Mouse (Mus musculus) lung, adult 2 months (tissue): Measurements from ENCODE around the gene R3hdm1. TPM values are rescaled to one million over a fixed set of nuclear protein-coding genes. Genes with fewer than 3 reads are reported as not detected.
"Not testable (repeated sequence)": the region's sequence is repeated elsewhere in the genome, so short reads cannot be mapped to it uniquely, and the experiment has no call there.

Source experiments
- DNase-seq: peaks from one replicate; pipeline ENCODE4 v3.0.0; 2022
- H3K4me1 ChIP-seq: fragments of 200-500 bp; 2 replicates; pipeline ENCODE4 v1.6.1; 2011; ENCODE audit warnings: low read length; ENCODE audit not compliant: control insufficient read depth, insufficient read depth
- H3K4me3 ChIP-seq: fragments of 200-500 bp; replicated peaks from 2 replicates; pipeline ENCODE3; 2011; ENCODE audit warnings: low read depth, mild to moderate bottlenecking, control low read depth, low read length; ENCODE audit errors: extremely low read depth
- CTCF ChIP-seq: fragments of 200-500 bp; IDR thresholded peaks from 2 replicates; pipeline ENCODE4 v1.5.1; 2011; ENCODE audit warnings: mild to moderate bottlenecking, low read length, control low read depth; ENCODE audit not compliant: insufficient read depth
- POLR2A ChIP-seq: fragments of 200-500 bp; IDR thresholded peaks from 2 replicates; pipeline ENCODE4 v1.6.1; 2011; ENCODE audit warnings: low read depth, mild to moderate bottlenecking, control low read depth, low read length, borderline replicate concordance; ENCODE audit errors: extremely low read depth
- WGBS: fragments of 180-500 bp; shearing (Covaris S2); methylation state at CpG from one replicate; pipeline ENCODE4 v1.1.7; 2018; 5-methylcytosine and 5-hydroxymethylcytosine counted together
- polyA plus RNA-seq: library from polyadenylated mRNA; depleted of rRNA; stranded (reverse); fragments of >200 nt; gene quantifications from 2 replicates; pipeline ENCODE4 v1.2.3, GENCODE M21; 2012

Gene R3hdm1
- polyA plus RNA-seq, 1 experiment, result 34.2 TPM

GRCm38 (mm10) chr1:128103520-128104088 lies 503 bp downstream of the R3hdm1 start:
- Histone ChIP-seq H3K4me3 (peak overlapping the region; percentile 92), H3K4me1 (no peaks in the 10 kb centered on the region)
- WGBS, result under 1% methylated on average over 47 of the region's 47 CpGs
- no peak for DNase-seq
- TF ChIP-seq POLR2A (no peak), CTCF (no peak)

DNA sequence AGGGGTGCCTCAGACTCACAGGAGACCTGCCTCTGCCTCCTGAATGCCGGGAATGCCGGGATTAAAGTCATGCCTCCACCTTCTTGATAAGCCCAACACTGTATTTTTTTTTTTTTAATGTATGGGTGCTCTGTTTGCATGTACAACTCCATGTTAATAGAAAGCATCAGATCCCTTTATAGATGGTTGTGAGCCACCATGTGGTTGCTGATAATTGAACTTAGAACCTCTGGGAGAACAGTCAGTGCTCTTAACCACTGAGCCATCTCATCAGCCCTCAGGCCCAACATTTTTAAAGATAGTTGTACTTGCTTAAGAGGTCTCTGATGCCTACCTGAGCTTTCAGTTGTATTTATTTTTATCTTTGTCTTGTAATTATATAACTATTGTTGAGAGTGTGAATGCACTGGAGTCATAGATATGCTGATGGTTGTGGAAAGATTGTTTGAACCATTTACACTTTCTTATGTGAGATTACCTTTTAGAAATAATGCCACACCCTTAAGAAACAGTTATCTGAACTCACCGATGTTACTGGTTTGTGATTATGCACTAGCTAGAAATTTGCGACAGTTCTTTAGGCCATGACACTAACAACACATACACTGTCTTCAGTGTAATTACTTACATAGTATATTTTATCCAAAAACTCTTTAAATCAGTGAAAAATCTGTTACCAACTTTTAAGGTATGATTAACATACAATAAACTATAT lies 18.0 kb downstream of the R3hdm1 start:
- TF ChIP-seq POLR2A, result no peak
- no peak for TF ChIP-seq CTCF

GRCm38 (mm10) chr1:128136222-128136621 lies 33.1 kb downstream of the R3hdm1 start:
- DNase-seq, H3K4me3 ChIP-seq, H3K4me1 ChIP-seq: not testable (repeated sequence)

More for the DNA sequence above, 18.0 kb downstream of the R3hdm1 start:
- Histone ChIP-seq H3K4me1 (no peaks in the 10 kb centered on the region), H3K4me3 (no peak overlapping the region)
- WGBS, result 92% methylated on average over 4 of the region's 4 CpGs
- no peak for DNase-seq

GRCm38 (mm10) chr1:128141039-128141438 lies 37.9 kb downstream of the R3hdm1 start:
- no peak for DNase-seq
- Histone ChIP-seq H3K4me3 (no peak overlapping the region), H3K4me1 (no peaks in the 10 kb centered on the region)
- TF ChIP-seq POLR2A (no peak), CTCF (no peak)

- DNase-seq, result no peak
- no peak overlapping the region for H3K4me3 ChIP-seq
- H3K4me1 ChIP-seq, result no peaks in the 10 kb centered on the region
- TF ChIP-seq CTCF (no peak), POLR2A (no peak)
Measured at GRCm38 (mm10) chr1:128141737-128142136, 38.6 kb downstream of the R3hdm1 start.

GRCm38 (mm10) chr1:128166956-128167355 lies 63.9 kb downstream of the R3hdm1 start:
- DNase-seq, result no peak
- no peaks in the 10 kb centered on the region for H3K4me1 ChIP-seq
- 79% methylated on average over 1 of the region's 1 CpGs for WGBS

DNA sequence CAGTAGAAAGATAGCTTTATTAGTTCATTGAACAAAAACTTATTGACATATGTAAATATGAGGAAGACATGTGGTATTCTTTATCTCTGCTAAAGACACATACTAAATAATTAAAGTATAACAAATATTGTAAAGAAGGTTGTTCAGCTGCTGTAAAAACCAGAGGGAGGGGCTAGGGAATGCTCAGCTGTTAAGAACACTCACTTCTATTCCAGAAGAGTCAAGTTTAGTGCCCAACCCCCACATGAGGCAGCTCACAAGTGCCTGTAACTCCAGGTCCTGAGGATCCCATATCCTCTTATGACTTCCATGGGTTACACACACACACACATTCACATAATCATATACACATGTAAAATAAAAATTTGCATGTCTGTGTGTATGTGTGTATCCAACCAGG lies 67.0 kb downstream of the R3hdm1 start:
- DNase-seq, result no peak
- Histone ChIP-seq H3K4me3 (no peak overlapping the region), H3K4me1 (no peaks in the 10 kb centered on the region)
- TF ChIP-seq POLR2A (no peak), CTCF (no peak)

More at GRCm38 (mm10) chr1:128166956-128167355, 63.9 kb downstream of the R3hdm1 start:
- no peak overlapping the region for H3K4me3 ChIP-seq
- TF ChIP-seq POLR2A (no peak), CTCF (no peak)

- TF ChIP-seq POLR2A (no peak), CTCF (no peak)
- H3K4me3 ChIP-seq, result no peak overlapping the region
- WGBS, result 48% methylated on average over 2 of the region's 2 CpGs
- DNase-seq, result no peak
- no peaks in the 10 kb centered on the region for H3K4me1 ChIP-seq
Measured at GRCm38 (mm10) chr1:128191426-128191825, 88.3 kb downstream of the R3hdm1 start.

DNA sequence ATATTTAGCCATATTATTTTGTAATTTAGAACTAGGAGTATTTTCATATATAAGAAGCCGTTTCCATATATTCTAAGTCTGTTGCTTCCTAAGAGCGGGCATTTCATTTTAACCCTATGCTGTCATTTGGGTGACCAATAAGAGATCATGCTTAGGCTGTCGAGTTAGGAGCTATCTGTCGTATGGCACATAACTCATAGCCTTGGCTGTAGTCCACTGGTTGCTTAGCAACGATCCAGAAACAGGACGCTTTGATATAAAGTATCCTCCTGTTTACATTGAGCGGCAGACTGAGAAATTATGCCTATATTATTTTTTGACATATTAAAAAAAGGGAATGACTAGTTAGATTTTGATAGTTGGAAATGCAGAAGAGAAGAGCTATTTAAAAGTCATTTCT lies 89.3 kb downstream of the R3hdm1 start:
- TF ChIP-seq POLR2A, result no peak
- TF ChIP-seq CTCF, result no peak
- H3K4me3 ChIP-seq, result no peak overlapping the region
- 54% methylated on average over 7 of the region's 7 CpGs for WGBS
- no peak for DNase-seq
- no peaks in the 10 kb centered on the region for H3K4me1 ChIP-seq

DNA sequence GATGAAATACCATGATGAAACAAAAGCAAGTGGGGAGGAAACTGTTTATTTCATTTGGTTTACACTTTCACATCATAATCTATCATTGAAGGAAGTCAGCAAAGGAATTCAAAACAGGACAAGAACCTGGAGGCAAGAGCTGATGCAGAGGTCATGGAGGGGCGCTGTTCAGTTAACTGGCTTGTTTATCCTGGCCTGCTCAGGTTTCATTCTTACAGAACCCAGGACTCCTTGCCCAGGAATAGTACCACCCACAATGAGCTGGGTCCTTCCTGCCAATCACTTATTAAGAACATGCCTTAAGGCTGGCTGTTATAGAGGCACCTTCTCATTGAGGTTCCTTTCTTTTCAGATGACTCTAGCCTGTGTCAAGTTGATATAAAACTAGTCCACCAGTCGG lies 90.9 kb downstream of the R3hdm1 start:
- H3K4me3 ChIP-seq, result no peak overlapping the region
- 40% methylated on average over 2 of the region's 2 CpGs for WGBS
- TF ChIP-seq CTCF (no peak), POLR2A (no peak)
- no peaks in the 10 kb centered on the region for H3K4me1 ChIP-seq
- DNase-seq, result no peak

GRCm38 (mm10) chr1:128197353-128197752 lies 94.3 kb downstream of the R3hdm1 start:
- DNase-seq, result no peak
- TF ChIP-seq POLR2A (no peak), CTCF (no peak)
- Histone ChIP-seq H3K4me3 (no peak overlapping the region), H3K4me1 (no peaks in the 10 kb centered on the region)
- 89% methylated on average over 1 of the region's 1 CpGs for WGBS
